Mouse (Mus musculus) C2C12 (cell line): ENCODE measurements around the gene Kctd13. TPM values are rescaled to one million over a fixed set of nuclear protein-coding genes. Genes with fewer than 3 reads are reported as not detected.

Experiments used
- H3K27me3 ChIP-seq: one replicate; pipeline ENCODE4 v1.6.1; 2011; ENCODE audit not compliant: control insufficient read depth, insufficient read depth, insufficient read length
- H3K36me3 ChIP-seq: one replicate; pipeline ENCODE4 v1.6.1; 2011; ENCODE audit not compliant: control insufficient read depth, insufficient read depth
- H3K4me3 ChIP-seq: one replicate; pipeline ENCODE4 v1.5.1; 2011; ENCODE audit warnings: mild to moderate bottlenecking, control low read depth; ENCODE audit not compliant: poor library complexity, insufficient read depth, severe bottlenecking
- H3K79me2 ChIP-seq: one replicate; pipeline ENCODE4 v1.6.1; 2011; ENCODE audit not compliant: control insufficient read depth, insufficient read depth
- H3K79me3 ChIP-seq: one replicate; pipeline ENCODE4 v1.6.1; 2011; ENCODE audit warnings: low read depth, control low read depth
- H3ac ChIP-seq: one replicate; pipeline ENCODE3; 2011; ENCODE audit warnings: low read depth; ENCODE audit not compliant: control insufficient read depth, insufficient read length
- CEBPB ChIP-seq: IDR thresholded peaks from one replicate; pipeline ENCODE4 v1.6.1; 2011; ENCODE audit warnings: low read depth, mild to moderate bottlenecking, control low read depth, moderate library complexity
- CTCF ChIP-seq: IDR thresholded peaks from one replicate; pipeline ENCODE4 v1.5.1; 2011; ENCODE audit not compliant: control insufficient read depth, insufficient read depth, insufficient read length
- FOSL1 ChIP-seq: IDR thresholded peaks from one replicate; pipeline ENCODE4 v1.8.0; 2011; ENCODE audit warnings: mild to moderate bottlenecking, low read length; ENCODE audit not compliant: poor library complexity, insufficient read depth, severe bottlenecking
- MAX ChIP-seq: IDR thresholded peaks from one replicate; pipeline ENCODE4 v1.6.1; 2011; ENCODE audit warnings: mild to moderate bottlenecking, control low read depth
- MYOD1 ChIP-seq: IDR thresholded peaks from one replicate; pipeline ENCODE4 v1.6.1; 2011; ENCODE audit warnings: low read depth; ENCODE audit not compliant: control insufficient read depth, insufficient read length
- MYOG ChIP-seq: IDR thresholded peaks from one replicate; pipeline ENCODE4 v1.6.1; 2011; ENCODE audit not compliant: control insufficient read depth, insufficient read length; ENCODE audit errors: extremely low read depth
- USF1 ChIP-seq: IDR thresholded peaks from one replicate; pipeline ENCODE4 v1.6.1; 2011; ENCODE audit warnings: low read depth, mild to moderate bottlenecking, control low read depth, moderate library complexity
- polyA plus RNA-seq: library from polyadenylated mRNA; unstranded; fragments of >200 nt; fragmentation: generic; extraction: Trizol; gene quantifications from one replicate; pipeline ENCODE4 v1.2.1, GENCODE M21; 2012; ENCODE audit warnings: missing spikeins

The Kctd13 gene
- polyA plus RNA-seq, 1 experiment = 18.3 TPM

- Histone ChIP-seq H3ac (no peak overlapping the region), H3K79me3 (no peaks in the 10 kb centered on the region), H3K4me3 (no peak overlapping the region), H3K36me3 (peaks cover 5% of the 10 kb centered on the region), H3K27me3 (peaks cover 26% of the 10 kb centered on the region), H3K79me2 (no peaks in the 10 kb centered on the region)
- TF ChIP-seq MYOG (no peak), CEBPB (no peak), MAX (no peak), USF1 (no peak), FOSL1 (no peak)
Observed at GRCm38 (mm10) chr7:126948626-126949025, 19.9 kb downstream of the Kctd13 start.

GRCm38 (mm10) chr7:126949403-126949792 is 20.7 kb downstream of the Kctd13 start, which contains the start of gene Asphd1:
Gene Asphd1 (minus strand): TSS chr7:126949582.
- Histone ChIP-seq H3K36me3 (peaks cover 5% of the 10 kb centered on the region), H3ac (peak within 1 kb of the TSS; percentile 49), H3K79me3 (no peaks in the 10 kb centered on the region), H3K79me2 (no peaks in the 10 kb centered on the region), H3K27me3 (peaks cover 26% of the 10 kb centered on the region), H3K4me3 (no peak within 1 kb of the TSS)
- TF ChIP-seq MAX (no peak), CEBPB (no peak), FOSL1 (no peak), MYOD1 (no peak), MYOG (no peak), CTCF (no peak), USF1 (no peak)

- TF ChIP-seq USF1 (no peak), FOSL1 (no peak), CEBPB (no peak), CTCF (no peak), MAX (peak; percentile 68), MYOG (no peak), MYOD1 (no peak)
- no peak within 1 kb of the TSS for H3K4me3 ChIP-seq
- H3K79me2 ChIP-seq = no peaks in the 10 kb centered on the region
- H3K79me3 ChIP-seq = no peaks in the 10 kb centered on the region
- peaks cover 30% of the 10 kb centered on the region for H3K27me3 ChIP-seq
- peaks cover 3% of the 10 kb centered on the region for H3K36me3 ChIP-seq
- H3ac ChIP-seq = peak within 1 kb of the TSS; percentile 49
Observed at GRCm38 (mm10) chr7:126949793-126950646, 21.3 kb downstream of the Kctd13 start, which contains the start of gene Sez6l2. Gene Sez6l2 (plus strand): TSS chr7:126950563.

- H3K27me3 ChIP-seq = peaks cover 30% of the 10 kb centered on the region
Observed at GRCm38 (mm10) chr7:126950647-126951615, 22.3 kb downstream of the Kctd13 start.

GRCm38 (mm10) chr7:126951741-126952140 is 23.1 kb downstream of the Kctd13 start:
- TF ChIP-seq USF1 (no peak), MYOD1 (no peak), FOSL1 (no peak), CEBPB (no peak), CTCF (no peak), MYOG (no peak), MAX (no peak)
- H3K36me3 ChIP-seq = no peaks in the 10 kb centered on the region
- peaks cover 30% of the 10 kb centered on the region for H3K27me3 ChIP-seq
- no peak overlapping the region for H3ac ChIP-seq
- no peaks in the 10 kb centered on the region for H3K79me3 ChIP-seq
- H3K4me3 ChIP-seq = no peak overlapping the region
- no peaks in the 10 kb centered on the region for H3K79me2 ChIP-seq

More at GRCm38 (mm10) chr7:126950647-126951615, 22.3 kb downstream of the Kctd13 start:
- no peak overlapping the region for H3ac ChIP-seq
- no peaks in the 10 kb centered on the region for H3K36me3 ChIP-seq
- no peaks in the 10 kb centered on the region for H3K79me2 ChIP-seq
- TF ChIP-seq MAX = no peak
- TF ChIP-seq CTCF = no peak
- no peak for TF ChIP-seq MYOD1
- no peak for TF ChIP-seq FOSL1
- TF ChIP-seq CEBPB = no peak
- TF ChIP-seq USF1 = no peak
- TF ChIP-seq MYOG = no peak
- no peak overlapping the region for H3K4me3 ChIP-seq
- H3K79me3 ChIP-seq = no peaks in the 10 kb centered on the region
